Mouse (Mus musculus) granulocyte monocyte progenitor cell, adult 5-6 weeks (primary cell): Measurements from ENCODE around the gene Atxn1. TPM values are rescaled to one million over a fixed set of nuclear protein-coding genes. Genes with fewer than 3 reads are reported as not detected.

ENCODE experiments used
- ATAC-seq: replicated peaks from 2 replicates; pipeline ENCODE4 v1.8.0; 2016; ENCODE audit warnings: mild to moderate bottlenecking, moderate TSS enrichment, inconsistent platforms; ENCODE audit not compliant: poor library complexity, severe bottlenecking
- total RNA-seq, 2 experiments: library from RNA; stranded (forward) in 1 of 2; stranded (reverse) in 1 of 2; fragments of 200-712, 200-1000 nt in 1 of 2; fragments of >200 nt in 1 of 2; fragmentation: Nextera tagmentation in 1 of 2; gene quantifications; 2 replicates each; pipeline ENCODE4 v1.2.3; 2014 to 2017

Atxn1 gene
- total RNA-seq (2014; fragmentation: Nextera tagmentation) (26.9 and 35.7 TPM in 2 replicates), total RNA-seq (2017) (6.0 and 11.9 TPM in 2 replicates)

- peak; percentile 59 for ATAC-seq
Observed at GRCm38 (mm10) chr13:45964853-45965593, at the start of gene Atxn1. Gene Atxn1, minus strand, starts transcription at chr13:45965008.

GRCm38 (mm10) chr13:46011232-46011631 is 46.4 kb upstream of the Atxn1 start:
- no peak for ATAC-seq

- ATAC-seq: no peak
Observed at GRCm38 (mm10) chr13:46010075-46010474, 45.3 kb upstream of the Atxn1 start.

GRCm38 (mm10) chr13:46008831-46009666 is 44.2 kb upstream of the Atxn1 start:
- ATAC-seq: no peak

GRCm38 (mm10) chr13:46006211-46007102 is 41.6 kb upstream of the Atxn1 start:
- no peak for ATAC-seq

GRCm38 (mm10) chr13:46005656-46006055 is 40.8 kb upstream of the Atxn1 start:
- ATAC-seq: no peak

- no peak for ATAC-seq
Observed at GRCm38 (mm10) chr13:46001356-46001755, 36.5 kb upstream of the Atxn1 start.

GRCm38 (mm10) chr13:45992953-45993352 is 28.1 kb upstream of the Atxn1 start:
- no peak for ATAC-seq

- no peak for ATAC-seq
Observed at GRCm38 (mm10) chr13:45990486-45990885, 25.7 kb upstream of the Atxn1 start.

- ATAC-seq: no peak
Observed at GRCm38 (mm10) chr13:45979246-45979645, 14.4 kb upstream of the Atxn1 start.

- peak; percentile 97 for ATAC-seq
Observed at GRCm38 (mm10) chr13:45976894-45977293, 12.1 kb upstream of the Atxn1 start.

- peak; percentile 56 for ATAC-seq
Observed at GRCm38 (mm10) chr13:45974651-45975050, 9.8 kb upstream of the Atxn1 start.

GRCm38 (mm10) chr13:45973972-45974490 is 9.2 kb upstream of the Atxn1 start:
- ATAC-seq: no peak

- peak; percentile 47 for ATAC-seq
Observed at GRCm38 (mm10) chr13:45970920-45971536, 6.2 kb upstream of the Atxn1 start.

- no peak for ATAC-seq
Observed at GRCm38 (mm10) chr13:45968206-45968605, 3.4 kb upstream of the Atxn1 start.

- ATAC-seq: no peak
Observed at GRCm38 (mm10) chr13:45967371-45967770, 2.6 kb upstream of the Atxn1 start.

GRCm38 (mm10) chr13:45966586-45966985 is 1.8 kb upstream of the Atxn1 start:
- 0 out of 2 replicates have a peak, but pooled peaks have one; percentile 9 for ATAC-seq

GRCm38 (mm10) chr13:45965594-45966432 is 1.0 kb upstream of the Atxn1 start:
- ATAC-seq: no peak; the same call in 1 of the 2 replicates
